Mouse (Mus musculus): ENCODE measurements around the gene Fat3.

Fat3 gene

GRCm38 (mm10) chr9:16029066-16029465 is 472.0 kb downstream of the Fat3 start:
- no peak for DNase-seq (ENCODE audit: low read depth, low spot score)

- no peak for DNase-seq (ENCODE audit: low read depth, low spot score)
Measured at GRCm38 (mm10) chr9:16028394-16028911, 472.6 kb downstream of the Fat3 start.

- no peak for DNase-seq (ENCODE audit: low read depth, low spot score)
Measured at GRCm38 (mm10) chr9:16026054-16026453, 475.0 kb downstream of the Fat3 start.

- no peak for DNase-seq (ENCODE audit: low read depth, low spot score)
Measured at GRCm38 (mm10) chr9:16024706-16025105, 476.4 kb downstream of the Fat3 start.

GRCm38 (mm10) chr9:16014115-16014514 is 487.0 kb downstream of the Fat3 start:
- DNase-seq (ENCODE audit: low read depth, low spot score), result no peak

GRCm38 (mm10) chr9:16011382-16011781 is 489.7 kb downstream of the Fat3 start:
- no peak for DNase-seq (ENCODE audit: low read depth, low spot score)

GRCm38 (mm10) chr9:16007516-16007915 is 493.6 kb downstream of the Fat3 start:
- DNase-seq (ENCODE audit: low read depth, low spot score), result no peak

- DNase-seq (ENCODE audit: low read depth, low spot score), result no peak
Measured at GRCm38 (mm10) chr9:16002991-16003390, 498.1 kb downstream of the Fat3 start.

GRCm38 (mm10) chr9:15994762-15995161 is 506.3 kb downstream of the Fat3 start:
- no peak for DNase-seq (ENCODE audit: low read depth, low spot score)

GRCm38 (mm10) chr9:15994177-15994576 is 506.9 kb downstream of the Fat3 start:
- DNase-seq (ENCODE audit: low read depth, low spot score), result no peak

- no peak for DNase-seq (ENCODE audit: low read depth, low spot score)
Measured at GRCm38 (mm10) chr9:15992158-15992846, 508.8 kb downstream of the Fat3 start.

- no peak for DNase-seq (ENCODE audit: low read depth, low spot score)
Measured at GRCm38 (mm10) chr9:15978317-15978716, 522.8 kb downstream of the Fat3 start.

GRCm38 (mm10) chr9:15976959-15977663 is 524.0 kb downstream of the Fat3 start:
- DNase-seq (ENCODE audit: low read depth, low spot score), result no peak

- no peak for DNase-seq (ENCODE audit: low read depth, low spot score)
Measured at GRCm38 (mm10) chr9:15975999-15976398, 525.1 kb downstream of the Fat3 start.

GRCm38 (mm10) chr9:15972201-15972600 is 528.9 kb downstream of the Fat3 start:
- DNase-seq (ENCODE audit: low read depth, low spot score), result no peak

GRCm38 (mm10) chr9:15971393-15971792 is 529.7 kb downstream of the Fat3 start:
- DNase-seq (ENCODE audit: low read depth, low spot score), result no peak

- peak; percentile 46 for DNase-seq (ENCODE audit: low read depth, low spot score)
Measured at GRCm38 (mm10) chr9:15964198-15964597, 536.9 kb downstream of the Fat3 start.

GRCm38 (mm10) chr9:15962886-15963285 is 538.2 kb downstream of the Fat3 start:
- no peak for DNase-seq (ENCODE audit: low read depth, low spot score)

GRCm38 (mm10) chr9:15958224-15958787 is 542.8 kb downstream of the Fat3 start:
- DNase-seq (ENCODE audit: low read depth, low spot score), result peak; percentile 42

- DNase-seq (ENCODE audit: low read depth, low spot score), result peak; percentile 29
Measured at GRCm38 (mm10) chr9:15957816-15958215, 543.3 kb downstream of the Fat3 start.

- no peak for DNase-seq (ENCODE audit: low read depth, low spot score)
Measured at GRCm38 (mm10) chr9:15955147-15955782, 545.8 kb downstream of the Fat3 start.

- DNase-seq (ENCODE audit: low read depth, low spot score), result no peak
Measured at GRCm38 (mm10) chr9:15954338-15954704, 546.8 kb downstream of the Fat3 start.
